Mouse (Mus musculus) midbrain, embryonic 15.5 days (tissue): ENCODE results near the gene Lamc3. TPM values are rescaled to one million over a fixed set of nuclear protein-coding genes. Genes with fewer than 3 reads are reported as not detected.
"Not testable (repeated sequence)": the region's sequence is repeated elsewhere in the genome, so short reads cannot be mapped to it uniquely, and the experiment has no call there.

ENCODE experiments used
- ATAC-seq: fragments of 200-750 bp; cut with Nextera tagmentation; replicated peaks from 2 replicates; pipeline ENCODE4 v1.8.0; 2017; ENCODE audit warnings: moderate TSS enrichment
- H3K27ac ChIP-seq: fragments of 300-500 bp; sonication (generic); 2 replicates; pipeline ENCODE4 v1.5.1; 2015; ENCODE audit warnings: mild to moderate bottlenecking, inconsistent platforms
- H3K27me3 ChIP-seq: fragments of 300-500 bp; sonication (generic); replicated peaks from 2 replicates; pipeline ENCODE4 v1.6.1; 2015; ENCODE audit warnings: inconsistent platforms
- H3K36me3 ChIP-seq: fragments of 300-500 bp; sonication (generic); replicated peaks from 2 replicates; pipeline ENCODE4 v1.6.1; 2015; ENCODE audit warnings: inconsistent platforms
- H3K4me1 ChIP-seq: fragments of 300-500 bp; sonication (generic); 2 replicates; pipeline ENCODE4 v1.6.1; 2015; ENCODE audit warnings: inconsistent platforms
- H3K4me2 ChIP-seq: fragments of 300-500 bp; sonication (generic); 2 replicates; pipeline ENCODE4 v1.6.1; 2015; ENCODE audit warnings: inconsistent platforms, mild to moderate bottlenecking, moderate library complexity
- H3K4me3 ChIP-seq: fragments of 300-500 bp; sonication (generic); 2 replicates; pipeline ENCODE4 v1.5.1; 2015; ENCODE audit warnings: mild to moderate bottlenecking, inconsistent platforms
- H3K9ac ChIP-seq: fragments of 300-500 bp; sonication (generic); 2 replicates; pipeline ENCODE4 v1.6.1; 2015; ENCODE audit warnings: mild to moderate bottlenecking, inconsistent platforms
- H3K9me3 ChIP-seq: fragments of 300-500 bp; sonication (generic); 2 replicates; pipeline ENCODE4 v1.6.1; 2016; ENCODE audit warnings: inconsistent platforms
- WGBS: fragments of 180-500 bp; shearing (Covaris S2); methylation state at CpG from one replicate; pipeline ENCODE4 v1.1.7; 2015; ENCODE audit warnings: mixed read lengths; 5-methylcytosine and 5-hydroxymethylcytosine counted together
- polyA plus RNA-seq: library from polyadenylated mRNA; unstranded; fragments of >200 nt; fragmentation: Nextera tagmentation; extraction: Ambion mirVana; gene quantifications from 2 replicates; pipeline ENCODE4 v1.2.1, GENCODE M21; 2015

Gene Lamc3
- polyA plus RNA-seq, 1 experiment from 2014 or later = 6.2 TPM

DNA sequence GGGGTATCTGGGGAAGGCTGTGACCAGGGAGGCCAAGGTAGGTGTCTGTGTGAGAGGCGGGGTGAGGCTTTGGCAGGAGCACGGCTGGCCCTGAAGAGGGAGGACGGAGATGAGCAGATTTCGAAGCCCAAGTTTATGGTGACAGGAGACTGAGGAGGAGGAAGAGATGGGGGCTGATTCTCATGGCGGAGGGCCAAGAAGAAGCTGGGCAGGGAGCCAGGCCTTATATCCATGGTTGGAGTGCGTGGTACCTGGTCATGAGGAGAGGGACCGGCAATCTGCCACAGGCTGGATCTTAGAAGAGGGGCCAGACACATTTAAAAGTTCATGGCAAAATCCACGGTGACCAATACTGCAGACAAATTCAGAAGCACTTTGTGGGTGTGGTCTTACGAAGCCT is 19.3 kb downstream of the Lamc3 start:
- Histone ChIP-seq H3K9ac (no peak overlapping the region), H3K4me1 (peaks cover 9% of the 10 kb centered on the region; the same call in 1 of the 2 replicates), H3K36me3 (no peaks in the 10 kb centered on the region), H3K4me2 (no peak overlapping the region), H3K27ac (no peak overlapping the region), H3K4me3 (no peak overlapping the region), H3K27me3 (no peaks in the 10 kb centered on the region), H3K9me3 (no peaks in the 10 kb centered on the region)
- 87% methylated on average over 9 of the region's 9 CpGs for WGBS
- no peak for ATAC-seq

DNA sequence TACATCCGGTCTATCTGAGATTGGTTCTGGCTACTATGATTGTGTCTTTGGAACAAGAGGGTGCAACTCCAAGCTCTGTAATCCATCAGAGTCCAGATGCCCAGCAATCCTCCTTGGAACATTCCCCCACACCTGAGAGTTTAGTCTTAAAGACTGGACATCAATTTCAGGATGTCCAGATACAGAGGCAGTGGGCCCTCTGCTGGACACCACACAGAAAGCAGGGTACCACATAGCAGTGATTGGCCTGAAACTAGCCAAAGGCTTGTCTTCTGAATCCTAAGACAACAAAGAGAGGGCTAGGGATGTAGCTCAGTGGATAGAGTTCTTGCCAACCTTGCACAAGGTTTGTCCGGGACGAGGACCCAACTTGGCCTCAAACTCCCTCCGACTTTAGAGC is 25.5 kb downstream of the Lamc3 start:
- WGBS = 70% methylated on average over 4 of the region's 4 CpGs
- Histone ChIP-seq H3K4me1 (0 out of 2 replicates have a peak, but pooled peaks cover 3% of the 10 kb centered on the region), H3K27me3 (no peaks in the 10 kb centered on the region), H3K4me3 (no peak overlapping the region), H3K27ac (no peak overlapping the region), H3K4me2 (no peak overlapping the region), H3K36me3 (no peaks in the 10 kb centered on the region), H3K9ac (no peak overlapping the region), H3K9me3 (no peaks in the 10 kb centered on the region)
- no peak for ATAC-seq

- not testable (repeated sequence) for H3K4me3 ChIP-seq, H3K9ac ChIP-seq, H3K9me3 ChIP-seq, H3K4me1 ChIP-seq, H3K4me2 ChIP-seq, H3K36me3 ChIP-seq, H3K27ac ChIP-seq, H3K27me3 ChIP-seq, ATAC-seq
Measured at GRCm38 (mm10) chr2:31914213-31914612, 27.1 kb downstream of the Lamc3 start.

- no peak overlapping the region for H3K4me2 ChIP-seq
- 24% methylated on average over 4 of the region's 4 CpGs for WGBS
- no peaks in the 10 kb centered on the region for H3K36me3 ChIP-seq
- 0 out of 2 replicates have a peak, but pooled peaks cover 3% of the 10 kb centered on the region for H3K4me1 ChIP-seq
- H3K9me3 ChIP-seq = no peaks in the 10 kb centered on the region
- no peak overlapping the region for H3K27ac ChIP-seq
- H3K9ac ChIP-seq = no peak overlapping the region
- ATAC-seq = 0 out of 2 replicates have a peak, but pooled peaks have one; percentile 17
- H3K4me3 ChIP-seq = no peak overlapping the region
- H3K27me3 ChIP-seq = no peaks in the 10 kb centered on the region
Measured at GRCm38 (mm10) chr2:31915112-31915511, 28.0 kb downstream of the Lamc3 start.

DNA sequence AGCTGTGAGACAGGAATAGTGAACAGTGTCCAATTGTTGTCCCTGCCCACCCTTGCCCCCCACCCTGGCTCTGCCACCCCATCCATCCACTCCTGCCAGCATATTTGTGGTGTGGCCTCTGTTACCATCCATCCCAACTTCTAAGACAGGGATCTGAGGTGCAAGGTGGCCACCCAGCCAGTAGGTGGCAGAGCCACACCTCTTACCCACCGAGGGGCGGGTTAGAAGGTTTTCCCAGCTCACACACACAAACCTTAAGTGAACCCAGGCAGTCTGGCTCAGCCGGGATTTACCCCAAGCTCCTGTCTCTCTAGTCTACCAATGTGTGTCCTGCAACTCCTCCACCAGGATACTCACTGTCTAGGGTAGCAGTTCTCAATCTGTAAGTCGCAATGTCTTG is 30.5 kb downstream of the Lamc3 start:
- no peaks in the 10 kb centered on the region for H3K27me3 ChIP-seq
- no peak overlapping the region for H3K4me3 ChIP-seq
- 28% methylated on average over 4 of the region's 4 CpGs for WGBS
- H3K36me3 ChIP-seq = no peaks in the 10 kb centered on the region
- H3K9ac ChIP-seq = no peak overlapping the region
- H3K27ac ChIP-seq = no peak overlapping the region
- H3K4me1 ChIP-seq = peaks cover 3% of the 10 kb centered on the region; the same call in 1 of the 2 replicates
- H3K4me2 ChIP-seq = no peak overlapping the region
- no peaks in the 10 kb centered on the region for H3K9me3 ChIP-seq
- no peak for ATAC-seq

- Histone ChIP-seq H3K4me2 (no peak overlapping the region), H3K27me3 (no peaks in the 10 kb centered on the region), H3K4me1 (no peaks in the 10 kb centered on the region; the same call in 1 of the 2 replicates), H3K27ac (no peak overlapping the region), H3K9me3 (no peaks in the 10 kb centered on the region), H3K4me3 (no peak overlapping the region), H3K9ac (no peak overlapping the region), H3K36me3 (no peaks in the 10 kb centered on the region)
- no peak for ATAC-seq
- whole genome bisulfite sequencing = 76% methylated on average over 4 of the region's 4 CpGs
Measured at GRCm38 (mm10) chr2:31923645-31924044, 36.6 kb downstream of the Lamc3 start.

GRCm38 (mm10) chr2:31924811-31925210 is 37.7 kb downstream of the Lamc3 start:
- Histone ChIP-seq H3K9me3 (no peaks in the 10 kb centered on the region), H3K9ac (no peak overlapping the region), H3K27ac (no peak overlapping the region), H3K27me3 (no peaks in the 10 kb centered on the region), H3K4me1 (no peaks in the 10 kb centered on the region; the same call in 1 of the 2 replicates), H3K36me3 (no peaks in the 10 kb centered on the region), H3K4me3 (no peak overlapping the region), H3K4me2 (no peak overlapping the region)
- WGBS = 33% methylated on average over 9 of the region's 9 CpGs
- ATAC-seq = no peak

GRCm38 (mm10) chr2:31925936-31926335 is 38.8 kb downstream of the Lamc3 start:
- ATAC-seq = no peak
- Histone ChIP-seq H3K27me3 (no peaks in the 10 kb centered on the region), H3K4me2 (no peak overlapping the region), H3K4me3 (no peak overlapping the region), H3K9me3 (no peaks in the 10 kb centered on the region), H3K9ac (no peak overlapping the region), H3K36me3 (no peaks in the 10 kb centered on the region), H3K27ac (no peak overlapping the region), H3K4me1 (no peaks in the 10 kb centered on the region)
- WGBS = 54% methylated on average over 4 of the region's 4 CpGs

GRCm38 (mm10) chr2:31929664-31930063 is 42.6 kb downstream of the Lamc3 start:
- Histone ChIP-seq H3K9ac (no peak overlapping the region), H3K27me3 (no peaks in the 10 kb centered on the region), H3K9me3 (no peaks in the 10 kb centered on the region), H3K4me1 (no peaks in the 10 kb centered on the region), H3K27ac (no peak overlapping the region), H3K4me2 (no peak overlapping the region), H3K36me3 (no peaks in the 10 kb centered on the region), H3K4me3 (no peak overlapping the region)
- WGBS = 85% methylated on average over 3 of the region's 3 CpGs
- ATAC-seq = no peak

GRCm38 (mm10) chr2:31934551-31934950 is 47.5 kb downstream of the Lamc3 start:
- ATAC-seq = no peak
- no peak overlapping the region for H3K4me3 ChIP-seq
- no peaks in the 10 kb centered on the region for H3K9me3 ChIP-seq
- H3K4me1 ChIP-seq = no peaks in the 10 kb centered on the region
- no peaks in the 10 kb centered on the region for H3K27me3 ChIP-seq
- WGBS = 35% methylated on average over 4 of the region's 4 CpGs
- H3K9ac ChIP-seq = no peak overlapping the region
- no peak overlapping the region for H3K4me2 ChIP-seq
- H3K27ac ChIP-seq = no peak overlapping the region
- no peaks in the 10 kb centered on the region for H3K36me3 ChIP-seq

DNA sequence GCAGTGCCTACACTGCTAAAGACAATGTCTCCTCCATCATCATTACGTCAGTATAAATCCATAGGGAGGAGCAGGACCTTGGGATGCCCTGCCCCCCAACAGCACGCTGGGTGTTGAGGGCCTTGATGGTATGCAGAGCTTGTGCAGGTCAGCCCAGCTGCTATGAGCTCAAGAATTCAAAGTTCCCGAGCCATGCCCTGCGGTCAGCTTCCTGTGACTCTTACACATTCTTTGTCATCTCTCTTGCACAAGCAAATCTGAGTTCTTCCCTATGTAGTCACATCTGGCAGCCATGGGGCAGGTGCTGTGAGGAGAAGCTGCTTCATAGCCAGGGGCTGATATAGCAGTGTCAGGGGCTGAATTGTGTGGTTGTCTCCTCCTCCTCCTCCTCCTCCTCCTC is 48.0 kb downstream of the Lamc3 start:
- 65% methylated on average over 4 of the region's 4 CpGs for WGBS
- no peaks in the 10 kb centered on the region for H3K36me3 ChIP-seq
- no peaks in the 10 kb centered on the region for H3K9me3 ChIP-seq
- ATAC-seq = no peak
- H3K4me3 ChIP-seq = no peak overlapping the region
- H3K27ac ChIP-seq = no peak overlapping the region
- no peaks in the 10 kb centered on the region for H3K27me3 ChIP-seq
- no peak overlapping the region for H3K4me2 ChIP-seq
- H3K9ac ChIP-seq = no peak overlapping the region
- no peaks in the 10 kb centered on the region for H3K4me1 ChIP-seq

- Histone ChIP-seq H3K9me3 (no peaks in the 10 kb centered on the region), H3K27me3 (no peaks in the 10 kb centered on the region), H3K4me3 (no peak overlapping the region), H3K9ac (no peak overlapping the region), H3K36me3 (no peaks in the 10 kb centered on the region), H3K4me2 (no peak overlapping the region), H3K4me1 (no peaks in the 10 kb centered on the region), H3K27ac (no peak overlapping the region)
- 88% methylated on average over 1 of the region's 1 CpGs for WGBS
- ATAC-seq = no peak
Measured at GRCm38 (mm10) chr2:31938298-31938697, 51.2 kb downstream of the Lamc3 start.

GRCm38 (mm10) chr2:31943011-31943410 is 55.9 kb downstream of the Lamc3 start:
- Histone ChIP-seq H3K27ac (no peak overlapping the region), H3K4me2 (no peak overlapping the region), H3K27me3 (no peaks in the 10 kb centered on the region), H3K9ac (no peak overlapping the region), H3K4me3 (no peak overlapping the region), H3K9me3 (no peaks in the 10 kb centered on the region), H3K4me1 (no peaks in the 10 kb centered on the region), H3K36me3 (no peaks in the 10 kb centered on the region)
- 74% methylated on average over 4 of the region's 4 CpGs for WGBS
- ATAC-seq = no peak
